Mouse (Mus musculus): Measurements from ENCODE around the gene Triml1. TPM values are rescaled to one million over a fixed set of nuclear protein-coding genes. Genes with fewer than 3 reads are reported as not detected.
A peak's percentile ranks its signal among the peaks of the same experiment; 100 is the strongest.

The Triml1 gene
- not detected for total RNA-seq (2022)

DNA sequence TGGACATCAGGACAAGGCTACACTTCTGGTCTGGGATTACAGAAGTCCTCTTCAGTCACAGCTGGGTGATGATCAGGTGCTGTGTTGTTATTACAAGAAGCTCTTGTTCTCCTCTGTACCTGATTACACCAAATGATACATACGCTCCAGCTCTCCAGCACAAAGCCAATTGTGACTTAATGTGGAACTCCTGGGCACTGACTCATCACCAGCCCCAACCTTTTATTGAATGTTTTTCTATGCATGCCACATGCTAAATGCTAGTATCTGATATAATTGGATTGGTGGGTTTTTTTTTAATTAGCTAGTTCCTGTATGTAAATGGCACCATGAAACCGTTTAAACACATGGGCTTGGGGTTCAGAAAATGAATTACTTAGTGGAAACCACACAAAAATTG lies at the start of gene Triml1:
Triml1 (minus strand) TSS at position 101 of the 400 bp plus-strand sequence.
- no peak for DNase-seq (ENCODE audit: low spot score)

DNA sequence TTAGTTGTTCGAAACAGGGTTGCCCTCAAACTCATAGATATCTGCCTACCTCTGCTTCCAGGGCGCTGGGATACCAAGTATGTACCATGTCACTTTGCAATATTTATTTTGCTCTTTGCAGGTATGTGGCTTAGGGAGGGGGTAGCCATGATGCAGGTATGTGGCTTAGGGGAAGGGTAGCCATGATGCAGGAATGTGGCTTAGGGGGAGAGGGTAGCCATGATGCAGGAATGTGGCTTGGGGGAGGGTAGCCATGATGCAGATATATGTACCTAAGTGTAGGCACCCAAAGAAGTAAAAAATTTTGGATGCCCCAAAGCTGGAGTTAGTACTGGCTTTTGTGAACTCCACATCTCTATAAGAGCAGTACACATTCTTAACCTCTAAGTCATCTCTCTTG lies 41.0 kb upstream of the Triml1 start:
- no peak for DNase-seq (ENCODE audit: low spot score)

DNA sequence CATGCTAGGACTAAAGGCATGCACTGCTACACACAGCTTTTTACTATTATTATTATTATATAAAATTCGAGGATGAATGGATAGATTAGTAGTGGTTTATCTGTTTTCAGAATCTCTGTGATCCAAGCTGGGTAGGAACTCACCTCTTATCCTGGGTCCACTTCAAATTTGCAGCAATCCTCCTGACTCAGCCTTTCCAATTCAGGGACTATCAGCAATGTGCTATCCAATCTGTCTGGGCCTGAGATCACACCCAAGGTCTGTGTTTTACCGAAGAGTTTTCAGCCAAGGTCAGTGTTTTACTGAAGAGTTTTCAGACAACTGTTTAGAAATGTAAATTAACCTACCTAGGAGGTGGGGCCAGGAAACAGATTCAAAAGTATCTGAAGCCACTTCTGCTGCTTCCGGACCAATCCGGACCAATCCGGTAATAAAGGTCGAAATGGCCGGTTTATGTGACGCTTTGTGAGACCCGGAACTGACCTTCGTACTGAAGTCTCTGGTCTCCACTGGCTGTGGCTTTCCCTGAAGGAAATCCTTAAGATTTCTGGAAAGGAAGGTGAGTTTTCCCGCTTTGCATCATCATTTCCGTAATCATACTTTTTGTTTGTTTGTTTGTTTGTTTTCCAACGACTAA lies 38.9 kb upstream of the Triml1 start, which contains the start of gene Triml2:
Triml2 (plus strand) TSS at position 488 of the 637 bp plus-strand sequence.
- no peak for DNase-seq (ENCODE audit: low spot score)

DNA sequence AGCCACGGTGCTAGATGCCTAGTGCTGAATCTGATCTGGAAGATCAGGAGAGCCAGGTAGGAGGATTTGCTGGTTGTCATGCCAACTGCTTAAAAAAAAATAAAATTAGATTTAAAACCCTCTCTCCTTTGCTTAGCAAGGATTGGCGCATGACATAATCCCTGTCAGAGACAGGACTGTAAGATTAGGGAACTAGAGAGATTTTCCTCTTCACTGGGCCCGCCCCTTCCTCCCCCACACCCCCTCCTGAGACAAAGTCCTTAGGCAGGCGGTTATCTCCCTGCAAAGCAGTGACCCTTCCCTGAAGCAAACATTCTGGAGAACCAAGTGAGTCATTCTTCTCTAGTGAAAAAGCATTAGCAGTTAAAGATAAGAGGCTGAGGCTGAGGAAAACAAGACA lies 37.9 kb upstream of the Triml1 start:
- peak; percentile 1 for DNase-seq (ENCODE audit: low spot score)

DNA sequence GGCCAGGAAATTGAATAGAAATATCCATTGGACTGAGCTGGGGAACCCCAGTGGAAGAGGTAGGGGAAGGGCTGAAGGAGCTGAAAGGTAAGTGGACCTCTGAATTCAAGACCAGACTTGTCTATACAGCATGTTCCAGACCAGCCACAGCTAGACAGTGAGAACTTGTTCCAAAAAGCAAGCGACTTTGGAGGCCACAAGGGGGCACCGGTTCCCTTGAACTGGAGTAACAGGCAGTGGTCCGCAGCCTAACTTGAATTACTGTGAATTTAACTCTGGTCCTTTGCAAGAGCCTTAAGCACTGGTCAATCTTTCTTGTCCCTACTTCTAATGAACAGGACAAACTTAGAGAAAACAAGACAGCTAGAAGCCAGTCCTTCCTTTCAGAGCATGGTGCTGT lies 37.0 kb upstream of the Triml1 start:
- no peak for DNase-seq (ENCODE audit: low spot score)

DNA sequence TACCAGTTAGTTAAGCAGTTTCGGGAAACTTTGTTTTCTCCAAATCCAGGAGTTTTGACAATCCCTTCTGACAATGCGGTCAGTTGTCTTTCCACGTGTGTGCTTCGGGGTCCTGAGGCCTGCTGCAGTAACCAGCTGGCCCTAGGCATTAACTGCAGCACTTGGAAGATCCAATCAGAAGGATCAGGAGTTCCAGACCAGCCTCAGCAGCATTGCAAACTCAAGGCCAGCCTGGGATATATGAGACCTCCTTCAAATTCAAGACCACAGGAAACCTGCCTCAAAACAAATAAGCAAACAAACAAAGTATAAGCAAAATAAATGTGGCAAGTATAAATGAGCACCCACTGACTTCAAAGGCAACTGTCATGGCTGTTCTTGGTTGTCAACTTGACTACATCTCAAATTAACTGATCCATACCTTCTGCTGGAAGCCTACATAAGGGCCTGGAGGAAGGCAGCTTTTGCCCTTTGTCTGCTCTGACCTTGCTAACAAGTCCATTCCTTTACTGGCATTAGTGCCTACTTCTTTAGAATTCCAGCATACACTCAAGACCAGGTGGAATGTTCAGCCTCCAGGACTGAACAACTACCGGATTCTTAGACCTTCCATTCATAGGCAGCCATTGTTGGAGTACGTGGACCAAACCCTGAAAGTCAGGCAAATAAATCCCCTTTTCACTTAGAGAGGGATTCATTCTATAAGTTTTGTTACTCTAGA lies 35.6 kb upstream of the Triml1 start:
- DNase-seq (ENCODE audit: low spot score), result no peak

DNA sequence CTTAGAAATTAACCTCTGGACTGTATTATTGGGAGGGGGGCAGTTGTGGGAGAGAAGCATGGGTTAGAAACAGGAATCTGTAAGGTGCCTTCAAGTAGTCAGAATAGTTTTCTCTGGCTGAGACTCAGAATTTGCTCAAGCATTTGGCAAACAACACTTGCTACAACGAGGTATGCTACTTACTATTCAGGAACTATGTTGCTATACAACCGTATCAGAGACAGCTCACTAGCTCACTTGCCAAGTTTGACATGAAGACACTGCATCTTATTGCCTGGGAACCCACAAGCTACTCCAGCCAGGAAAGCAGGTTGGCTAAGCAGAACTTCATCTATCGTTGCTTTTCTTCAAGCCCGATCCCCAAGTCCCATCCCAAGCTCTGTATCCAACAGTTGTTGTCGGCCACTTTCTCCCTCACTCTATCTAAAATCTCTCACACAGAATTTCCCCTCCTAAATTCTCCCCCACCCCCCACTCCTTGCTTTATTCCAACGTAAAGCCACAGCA lies 28.0 kb upstream of the Triml1 start:
- no peak for DNase-seq (ENCODE audit: low spot score)

DNA sequence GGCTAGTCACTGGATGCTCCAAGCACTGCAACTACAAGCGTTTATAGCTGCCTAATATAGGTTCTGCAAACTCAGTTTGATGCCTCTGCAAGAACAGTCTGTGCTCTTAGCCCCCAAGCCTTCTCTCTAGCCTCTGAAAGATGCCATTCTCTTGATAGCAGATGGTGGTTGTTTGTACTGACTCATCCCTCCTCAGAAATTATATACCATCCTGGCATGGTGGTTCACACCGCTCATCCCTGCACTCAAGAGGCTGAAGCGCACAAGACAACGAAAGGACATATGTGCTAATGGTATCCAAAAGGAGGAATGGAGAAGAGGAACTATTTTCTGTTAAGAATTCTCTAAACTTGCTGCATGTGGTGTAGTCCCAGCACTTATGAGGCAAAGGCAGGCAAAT lies 26.8 kb upstream of the Triml1 start:
- no peak for DNase-seq (ENCODE audit: low spot score)

DNA sequence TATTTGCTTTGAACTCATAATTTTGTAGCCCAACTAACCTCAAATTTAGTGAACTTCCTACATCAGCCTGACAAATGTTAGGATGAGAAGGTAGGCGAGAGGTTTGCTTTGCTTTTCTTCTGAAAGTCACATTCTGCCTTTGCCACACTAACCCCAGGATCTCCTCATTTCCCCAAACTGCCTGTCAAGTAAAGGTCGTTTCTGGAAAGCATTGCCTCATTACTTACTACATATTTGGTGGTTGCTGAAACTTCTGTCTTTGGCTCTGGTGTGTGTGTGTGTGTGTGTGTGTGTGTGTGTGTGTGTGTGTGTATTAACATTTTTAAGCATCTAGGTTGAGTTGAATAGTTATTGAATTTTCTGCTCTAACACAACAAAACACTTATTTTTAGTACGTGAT lies 23.2 kb upstream of the Triml1 start:
- DNase-seq (ENCODE audit: low spot score), result no peak

DNA sequence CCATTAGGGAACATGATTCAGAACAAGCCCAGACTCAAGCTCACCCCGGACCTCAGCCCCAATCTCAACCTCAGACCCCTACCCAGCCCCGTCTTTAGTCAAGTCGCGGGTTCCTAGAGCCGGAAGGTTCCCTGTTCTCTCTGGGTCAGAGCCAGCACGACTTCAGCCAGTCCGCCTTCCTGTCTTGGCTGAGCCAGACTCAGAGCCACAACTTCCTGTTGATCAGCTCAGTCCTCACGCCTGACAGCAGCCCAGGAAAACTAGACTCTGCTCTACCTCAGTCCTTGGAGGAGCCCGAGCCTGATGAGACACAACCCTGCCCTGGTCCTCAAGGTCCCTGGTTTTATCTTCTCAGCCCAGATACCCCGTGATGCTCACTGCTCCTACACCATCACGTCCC lies 22.0 kb upstream of the Triml1 start:
- no peak for DNase-seq (ENCODE audit: low spot score)

DNA sequence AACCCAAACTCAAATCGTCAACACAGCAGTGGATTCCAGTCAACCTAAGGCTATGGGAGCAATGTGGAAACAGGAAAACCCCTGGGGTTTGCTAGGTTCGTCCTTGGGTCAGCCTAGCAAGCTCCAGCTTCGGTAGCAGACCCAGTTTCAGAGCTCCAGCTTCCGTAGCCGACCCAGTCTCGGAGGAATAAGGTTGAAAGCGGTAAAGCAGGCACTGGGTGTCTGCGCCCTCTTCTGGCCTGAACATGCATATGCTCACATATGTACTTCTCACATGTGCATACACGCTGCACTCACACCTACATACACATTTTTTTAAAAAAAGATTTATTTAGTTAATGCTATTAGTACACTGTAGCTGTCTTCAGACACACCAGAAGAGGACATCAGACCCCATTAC lies 8.0 kb upstream of the Triml1 start:
- DNase-seq (ENCODE audit: low spot score), result no peak

DNA sequence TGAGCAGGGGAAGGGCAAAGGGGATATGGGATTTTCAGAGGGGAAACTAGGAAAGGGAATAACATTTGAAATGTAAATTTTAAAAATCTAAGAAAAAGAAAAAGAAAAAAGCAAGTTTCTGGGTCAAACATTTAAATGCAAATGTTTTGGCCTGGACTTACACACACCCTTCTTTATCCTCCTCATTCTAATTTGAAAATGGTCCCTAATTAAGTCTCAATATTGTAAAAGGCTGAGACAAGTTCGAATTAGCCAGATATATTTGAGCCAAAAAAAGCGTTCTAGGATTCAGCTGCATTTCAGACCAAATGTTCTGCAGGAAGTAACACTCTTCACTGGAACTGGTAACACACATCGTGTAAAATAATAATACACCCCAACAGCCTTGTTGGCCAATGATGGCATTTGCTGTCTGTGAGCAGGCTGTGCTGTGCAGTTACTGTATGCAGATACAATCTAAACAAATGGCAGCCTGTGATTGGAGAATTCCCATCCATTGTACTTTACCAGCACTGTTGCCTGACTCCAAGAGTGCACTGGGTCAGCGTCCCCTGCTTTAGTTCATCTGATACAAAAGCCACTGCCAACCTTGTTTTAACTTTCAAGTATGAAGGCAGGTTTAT lies 30.0 kb downstream of the Triml1 start:
- no peak for DNase-seq (ENCODE audit: low spot score)

Other genes starting within 250 kb of the Triml1 start
- gene Triml2, start 39.1 kb upstream of the Triml1 start, total RNA-seq (2022), result not detected
- not detected for gene Zfp42, start 165.5 kb upstream of the Triml1 start, total RNA-seq (2022)